Mouse (Mus musculus): ENCODE measurements around the gene Bco1.

DNA sequence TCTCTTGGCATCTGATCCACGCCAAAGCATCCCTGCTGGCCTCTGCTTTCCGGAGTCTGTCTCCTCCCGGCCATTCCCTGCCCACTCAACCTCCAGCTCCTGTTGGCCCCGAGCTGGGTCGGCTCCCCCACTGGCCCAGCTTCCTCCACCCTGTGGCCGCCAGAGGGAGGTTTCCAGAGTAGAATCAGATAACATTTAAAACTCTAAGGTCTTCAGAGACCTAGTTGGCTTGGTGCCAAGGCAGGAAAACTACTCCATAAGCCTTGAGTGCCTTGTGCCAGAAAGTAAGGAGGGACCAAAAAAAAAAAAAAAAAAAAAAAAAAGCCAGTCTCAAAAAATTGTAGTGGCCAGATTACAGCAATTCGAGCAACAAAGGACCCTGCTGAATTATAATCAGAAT lies 77.2 kb downstream of the Bco1 start:
- peak; percentile 65 for TF ChIP-seq CTCF (IDR thresholded peaks at IDR 0.05)
- no peak for TF ChIP-seq POLR2A (IDR thresholded peaks at IDR 0.05; ENCODE audit: insufficient read depth, low read depth, low read length)

All from heart, adult 2 months (tissue).